Mouse (Mus musculus): Measurements from ENCODE around the gene Npm3. TPM values are rescaled to one million over a fixed set of nuclear protein-coding genes. Genes with fewer than 3 reads are reported as not detected.

The Npm3 gene
- polyA plus RNA-seq, 1 experiment: 43.7 TPM

- Histone ChIP-seq H3K27me3 (replicated peaks) (peaks cover 97% of the 10 kb centered on the region), H3K4me3 (replicated peaks) (peak overlapping the region; percentile 74), H3K36me3 (replicated peaks; ENCODE audit: low read length) (no peaks in the 10 kb centered on the region), H3K4me1 (peaks cover 18% of the 10 kb centered on the region), H3K9me3 (no peaks in the 10 kb centered on the region)
- TF ChIP-seq GATA1 (IDR thresholded peaks at IDR 0.05; ENCODE audit: borderline replicate concordance, low read length) (no peak), FLI1 (IDR thresholded peaks at IDR 0.05; ENCODE audit: low read length) (no peak)
Observed at GRCm38 (mm10) chr19:45736855-45737207, 12.6 kb downstream of the Npm3 start.

GRCm38 (mm10) chr19:45736241-45736640 lies 13.2 kb downstream of the Npm3 start:
- H3K36me3 ChIP-seq (replicated peaks; ENCODE audit: low read length): no peaks in the 10 kb centered on the region
- peaks cover 12% of the 10 kb centered on the region for H3K4me1 ChIP-seq
- peaks cover 97% of the 10 kb centered on the region for H3K27me3 ChIP-seq (replicated peaks)
- no peak overlapping the region for H3K4me3 ChIP-seq (replicated peaks)
- no peak for TF ChIP-seq GATA1 (IDR thresholded peaks at IDR 0.05; ENCODE audit: borderline replicate concordance, low read length)
- TF ChIP-seq FLI1 (IDR thresholded peaks at IDR 0.05; ENCODE audit: low read length): no peak
- no peaks in the 10 kb centered on the region for H3K9me3 ChIP-seq

- H3K4me3 ChIP-seq (replicated peaks): no peak overlapping the region
- peaks cover 8% of the 10 kb centered on the region for H3K4me1 ChIP-seq
- TF ChIP-seq FLI1 (IDR thresholded peaks at IDR 0.05; ENCODE audit: low read length) (no peak), GATA1 (IDR thresholded peaks at IDR 0.05; ENCODE audit: borderline replicate concordance, low read length) (no peak)
- H3K27me3 ChIP-seq (replicated peaks): peaks cover 97% of the 10 kb centered on the region
- no peaks in the 10 kb centered on the region for H3K36me3 ChIP-seq (replicated peaks; ENCODE audit: low read length)
- no peaks in the 10 kb centered on the region for H3K9me3 ChIP-seq
Observed at GRCm38 (mm10) chr19:45734762-45735161, 14.6 kb downstream of the Npm3 start.

- Histone ChIP-seq H3K27me3 (replicated peaks) (peaks cover 94% of the 10 kb centered on the region), H3K4me1 (peaks cover 8% of the 10 kb centered on the region)
- TF ChIP-seq GATA1 (IDR thresholded peaks at IDR 0.05; ENCODE audit: borderline replicate concordance, low read length) (no peak), FLI1 (IDR thresholded peaks at IDR 0.05; ENCODE audit: low read length) (no peak)
Observed at GRCm38 (mm10) chr19:45734191-45734590, 15.2 kb downstream of the Npm3 start.

GRCm38 (mm10) chr19:45733564-45733963 lies 15.8 kb downstream of the Npm3 start:
- Histone ChIP-seq H3K27me3 (replicated peaks) (peaks cover 92% of the 10 kb centered on the region), H3K4me1 (peaks cover 8% of the 10 kb centered on the region), H3K4me3 (replicated peaks) (no peak overlapping the region), H3K9me3 (no peaks in the 10 kb centered on the region), H3K36me3 (replicated peaks; ENCODE audit: low read length) (no peaks in the 10 kb centered on the region)
- TF ChIP-seq GATA1 (IDR thresholded peaks at IDR 0.05; ENCODE audit: borderline replicate concordance, low read length) (no peak), FLI1 (IDR thresholded peaks at IDR 0.05; ENCODE audit: low read length) (no peak)

More at GRCm38 (mm10) chr19:45734191-45734590, 15.2 kb downstream of the Npm3 start:
- Histone ChIP-seq H3K36me3 (replicated peaks; ENCODE audit: low read length) (no peaks in the 10 kb centered on the region), H3K4me3 (replicated peaks) (no peak overlapping the region), H3K9me3 (no peaks in the 10 kb centered on the region)

- TF ChIP-seq FLI1 (IDR thresholded peaks at IDR 0.05; ENCODE audit: low read length) (no peak), GATA1 (IDR thresholded peaks at IDR 0.05; ENCODE audit: borderline replicate concordance, low read length) (no peak)
- no peaks in the 10 kb centered on the region for H3K4me1 ChIP-seq
- H3K27me3 ChIP-seq (replicated peaks): peaks cover 88% of the 10 kb centered on the region
- no peaks in the 10 kb centered on the region for H3K36me3 ChIP-seq (replicated peaks; ENCODE audit: low read length)
- no peak overlapping the region for H3K4me3 ChIP-seq (replicated peaks)
- no peaks in the 10 kb centered on the region for H3K9me3 ChIP-seq
Observed at GRCm38 (mm10) chr19:45731658-45732057, 17.7 kb downstream of the Npm3 start.

GRCm38 (mm10) chr19:45730042-45730441 lies 19.3 kb downstream of the Npm3 start:
- Histone ChIP-seq H3K27me3 (replicated peaks) (peaks cover 84% of the 10 kb centered on the region), H3K9me3 (no peaks in the 10 kb centered on the region), H3K4me1 (no peaks in the 10 kb centered on the region), H3K4me3 (replicated peaks) (no peak overlapping the region), H3K36me3 (replicated peaks; ENCODE audit: low read length) (no peaks in the 10 kb centered on the region)
- TF ChIP-seq GATA1 (IDR thresholded peaks at IDR 0.05; ENCODE audit: borderline replicate concordance, low read length) (no peak), FLI1 (IDR thresholded peaks at IDR 0.05; ENCODE audit: low read length) (no peak)

GRCm38 (mm10) chr19:45727231-45727630 lies 22.2 kb downstream of the Npm3 start:
- Histone ChIP-seq H3K4me1 (no peaks in the 10 kb centered on the region), H3K36me3 (replicated peaks; ENCODE audit: low read length) (no peaks in the 10 kb centered on the region), H3K9me3 (no peaks in the 10 kb centered on the region), H3K4me3 (replicated peaks) (no peak overlapping the region), H3K27me3 (replicated peaks) (peaks cover 70% of the 10 kb centered on the region)
- TF ChIP-seq FLI1 (IDR thresholded peaks at IDR 0.05; ENCODE audit: low read length) (no peak), GATA1 (IDR thresholded peaks at IDR 0.05; ENCODE audit: borderline replicate concordance, low read length) (no peak)

GRCm38 (mm10) chr19:45725677-45726277 lies 23.6 kb downstream of the Npm3 start:
- H3K9me3 ChIP-seq: no peaks in the 10 kb centered on the region
- TF ChIP-seq FLI1 (IDR thresholded peaks at IDR 0.05; ENCODE audit: low read length) (no peak), GATA1 (IDR thresholded peaks at IDR 0.05; ENCODE audit: borderline replicate concordance, low read length) (no peak)
- peaks cover 64% of the 10 kb centered on the region for H3K27me3 ChIP-seq (replicated peaks)
- H3K36me3 ChIP-seq (replicated peaks; ENCODE audit: low read length): no peaks in the 10 kb centered on the region
- H3K4me1 ChIP-seq: no peaks in the 10 kb centered on the region
- no peak overlapping the region for H3K4me3 ChIP-seq (replicated peaks)

- Histone ChIP-seq H3K4me3 (replicated peaks) (no peak overlapping the region), H3K27me3 (replicated peaks) (peaks cover 69% of the 10 kb centered on the region), H3K9me3 (no peaks in the 10 kb centered on the region), H3K36me3 (replicated peaks; ENCODE audit: low read length) (no peaks in the 10 kb centered on the region), H3K4me1 (0 out of 2 replicates have a peak, but pooled peaks cover 3% of the 10 kb centered on the region)
- TF ChIP-seq FLI1 (IDR thresholded peaks at IDR 0.05; ENCODE audit: low read length) (no peak), GATA1 (IDR thresholded peaks at IDR 0.05; ENCODE audit: borderline replicate concordance, low read length) (no peak)
Observed at GRCm38 (mm10) chr19:45722188-45722587, 27.2 kb downstream of the Npm3 start.

Data from megakaryocyte, embryonic 14.5 days (primary cell).